Mouse (Mus musculus) 3T3-L1 (cell line): ENCODE measurements around the gene Spata17.
"Not testable (repeated sequence)": the region's sequence is repeated elsewhere in the genome, so short reads cannot be mapped to it uniquely, and the experiment has no call there.

Experiments used
- DNase-seq: peaks from one replicate; pipeline ENCODE4 v3.0.0-alpha.2; 2015; ENCODE audit warnings: low read depth, low spot score

Spata17 gene

GRCm38 (mm10) chr1:187175991-187176390 is 39.3 kb downstream of the Spata17 start:
- DNase-seq: no peak

- no peak for DNase-seq
Observed at GRCm38 (mm10) chr1:187170361-187170760, 44.9 kb downstream of the Spata17 start.

- no peak for DNase-seq
Observed at GRCm38 (mm10) chr1:187169646-187170045, 45.6 kb downstream of the Spata17 start.

- DNase-seq: no peak
Observed at GRCm38 (mm10) chr1:187163571-187163970, 51.7 kb downstream of the Spata17 start.

- no peak for DNase-seq
Observed at GRCm38 (mm10) chr1:187155658-187156057, 59.6 kb downstream of the Spata17 start.

GRCm38 (mm10) chr1:187153681-187154080 is 61.6 kb downstream of the Spata17 start:
- no peak for DNase-seq

GRCm38 (mm10) chr1:187152571-187152970 is 62.7 kb downstream of the Spata17 start:
- DNase-seq: no peak

GRCm38 (mm10) chr1:187142984-187143383 is 72.3 kb downstream of the Spata17 start:
- DNase-seq: no peak

GRCm38 (mm10) chr1:187137426-187137825 is 77.8 kb downstream of the Spata17 start:
- DNase-seq: peak; percentile 77

- DNase-seq: no peak
Observed at GRCm38 (mm10) chr1:187135887-187136286, 79.4 kb downstream of the Spata17 start.

- peak; percentile 52 for DNase-seq
Observed at GRCm38 (mm10) chr1:187133841-187134240, 81.4 kb downstream of the Spata17 start.

- DNase-seq: no peak
Observed at GRCm38 (mm10) chr1:187132348-187132747, 82.9 kb downstream of the Spata17 start.

GRCm38 (mm10) chr1:187127548-187127947 is 87.7 kb downstream of the Spata17 start:
- DNase-seq: not testable (repeated sequence)

- no peak for DNase-seq
Observed at GRCm38 (mm10) chr1:187125733-187126132, 89.5 kb downstream of the Spata17 start.

GRCm38 (mm10) chr1:187124967-187125366 is 90.3 kb downstream of the Spata17 start:
- DNase-seq: no peak

GRCm38 (mm10) chr1:187119300-187119699 is 96.0 kb downstream of the Spata17 start:
- no peak for DNase-seq

- DNase-seq: no peak
Observed at GRCm38 (mm10) chr1:187118108-187118507, 97.2 kb downstream of the Spata17 start.

GRCm38 (mm10) chr1:187113716-187114115 is 101.5 kb downstream of the Spata17 start:
- DNase-seq: no peak

GRCm38 (mm10) chr1:187102130-187102529 is 113.1 kb downstream of the Spata17 start:
- DNase-seq: no peak

- DNase-seq: no peak
Observed at GRCm38 (mm10) chr1:187101202-187101601, 114.1 kb downstream of the Spata17 start.

GRCm38 (mm10) chr1:187100624-187101023 is 114.6 kb downstream of the Spata17 start:
- DNase-seq: peak; percentile 26

- no peak for DNase-seq
Observed at GRCm38 (mm10) chr1:187098285-187098684, 117.0 kb downstream of the Spata17 start.

GRCm38 (mm10) chr1:187092546-187092945 is 122.7 kb downstream of the Spata17 start:
- DNase-seq: no peak

GRCm38 (mm10) chr1:187088660-187089395 is 126.4 kb downstream of the Spata17 start:
- DNase-seq: no peak
